In genomic region chr7:127999436-127999835, GRCm38 (mm10) we compare ENCODE assay signal across 20 mouse cellular contexts. TPM values are rescaled to one million over a fixed set of nuclear protein-coding genes. Genes with fewer than 3 reads are reported as not detected.
"Had no signal": no experiment of that assay in that cellular context is flagged by ENCODE, and none has a peak within 500 bp of the region (broad histone marks: within the 10 kb centered on the region; RNA-seq: fewer than 3 reads in every experiment).

No protein-coding gene starts in this region.

- H3K9me3 ChIP-seq: liver, embryonic 13.5 days; midbrain, embryonic 13.5 days; neural tube, embryonic 12.5 days; neural tube, embryonic 15.5 days; stomach, embryonic 15.5 days had no signal

- H3K27me3 ChIP-seq: neural tube, embryonic 15.5 days; stomach, embryonic 15.5 days had no signal

- H3K36me3 ChIP-seq: liver, embryonic 13.5 days; midbrain, embryonic 10.5 days; midbrain, embryonic 13.5 days; neural tube, embryonic 12.5 days; neural tube, embryonic 15.5 days; stomach, embryonic 15.5 days had no signal

- H3K4me3 ChIP-seq: liver, embryonic 13.5 days; megakaryocyte, embryonic 14.5 days; midbrain, embryonic 10.5 days; midbrain, embryonic 13.5 days; neural tube, embryonic 12.5 days; neural tube, embryonic 15.5 days; stomach, embryonic 15.5 days had no signal

- H3K27ac ChIP-seq: liver, embryonic 13.5 days; midbrain, embryonic 10.5 days; midbrain, embryonic 13.5 days; neural tube, embryonic 12.5 days; neural tube, embryonic 15.5 days; stomach, embryonic 15.5 days had no signal

- H3K9ac ChIP-seq: liver, embryonic 13.5 days; midbrain, embryonic 13.5 days; neural tube, embryonic 12.5 days; neural tube, embryonic 15.5 days; stomach, embryonic 15.5 days had no signal

- H3K4me2 ChIP-seq: liver, embryonic 13.5 days; midbrain, embryonic 13.5 days; neural tube, embryonic 12.5 days; neural tube, embryonic 15.5 days; stomach, embryonic 15.5 days had no signal

- DNase-seq: kidney, adult 18-20 months; kidney, adult 9 months; kidney, postnatal 14 days; kidney, postnatal 4 days; layer of hippocampus, adult 9-11 months; liver, embryonic 13.5 days; lung, adult 2 months; lung, postnatal 36 days; right cerebral cortex, adult 18-20 months; right cerebral cortex, postnatal 14 days; right cerebral cortex, postnatal 4 days; thymus, postnatal 25 days had no signal

- H3K4me1 ChIP-seq: neural tube, embryonic 15.5 days; stomach, embryonic 15.5 days had no signal

- ATAC-seq: midbrain, embryonic 13.5 days had no signal

RNA-seq across cellular contexts. Expression of gene Trim72, which starts 4.3 kb away (rescaled TPM):
- polyA plus RNA-seq: liver, embryonic 13.5 days; midbrain, embryonic 10.5 days; midbrain, embryonic 13.5 days; midbrain, postnatal 0 days; neural tube, embryonic 12.5 days; thymus, postnatal 0 days had no signal
